Mouse (Mus musculus): ENCODE results near the gene Cxcr6. TPM values are rescaled to one million over a fixed set of nuclear protein-coding genes. Genes with fewer than 3 reads are reported as not detected.
A peak's percentile ranks its signal among the peaks of the same experiment; 100 is the strongest.
"Not testable (repeated sequence)": the region's sequence is repeated elsewhere in the genome, so short reads cannot be mapped to it uniquely, and the experiment has no call there.

Cxcr6 gene
- polyA plus RNA-seq, 1 experiment from 2014 or later, result 0.23 TPM

DNA sequence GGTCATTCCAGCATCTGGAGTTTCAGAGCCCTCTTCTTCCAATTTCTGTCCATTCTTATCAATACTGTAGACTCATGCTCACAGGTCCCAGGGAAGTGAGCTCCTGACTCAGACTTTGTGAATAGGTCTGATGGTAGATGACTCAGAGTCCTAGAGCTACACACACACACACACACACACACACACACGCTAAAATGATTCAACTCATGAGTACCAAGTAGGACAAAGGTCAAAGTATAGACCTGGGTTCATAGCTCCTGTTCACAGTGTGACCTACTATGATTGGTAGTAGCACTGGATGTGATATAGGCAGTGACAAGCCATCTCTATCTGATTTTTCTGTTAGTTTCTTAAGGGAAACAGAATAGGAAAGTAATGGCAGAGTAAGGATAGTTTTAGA, 37.8 kb upstream of the Cxcr6 start:
- no peaks in the 10 kb centered on the region for H3K36me3 ChIP-seq (ENCODE audit: control insufficient read depth, insufficient read depth, low read length)

DNA sequence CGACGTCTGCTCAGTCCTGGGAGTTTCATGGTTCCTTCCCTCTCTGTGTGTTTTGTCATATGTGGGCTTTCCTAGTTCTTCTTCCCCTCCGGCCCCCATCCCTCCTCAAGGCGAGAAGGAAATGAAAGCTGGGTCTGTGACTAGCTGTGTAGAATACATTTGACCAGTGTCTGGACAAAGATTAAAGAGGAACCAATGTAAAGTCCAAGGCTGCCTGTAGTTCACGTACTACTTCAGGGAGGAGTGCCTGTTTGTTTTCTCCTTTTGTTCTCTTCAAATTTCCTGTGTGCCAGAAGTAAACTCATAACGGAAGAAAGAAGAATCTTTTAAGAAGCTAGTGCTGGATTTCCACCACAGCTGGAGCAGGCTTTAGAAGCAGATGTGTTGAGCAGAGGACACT, 36.7 kb upstream of the Cxcr6 start:
- ATAC-seq (ENCODE audit: insufficient number of reproducible peaks, low FRiP score, low TSS enrichment, low read depth) (no peak), DNase-seq (ENCODE audit: low spot score) (no peak)
- Histone ChIP-seq H3K4me3 (ENCODE audit: low read depth, low read length) (no peak overlapping the region), H3K4me1 (ENCODE audit: control insufficient read depth, insufficient read depth, low read length) (no peaks in the 10 kb centered on the region), H3K4me2 (ENCODE audit: low read depth, severe bottlenecking) (no peak overlapping the region), H3K9ac (ENCODE audit: low read length) (no peak overlapping the region), H3K36me3 (ENCODE audit: control insufficient read depth, insufficient read depth, low read length) (no peaks in the 10 kb centered on the region), H3K27ac (replicated peaks; ENCODE audit: low read depth, low read length) (no peak overlapping the region), H3K9me3 (ENCODE audit: control insufficient read depth, low read length) (no peaks in the 10 kb centered on the region), H3K27me3 (ENCODE audit: control insufficient read depth, insufficient read depth, low read length) (no peaks in the 10 kb centered on the region)
- 66% methylated on average over 6 of the region's 6 CpGs for WGBS

More for the DNA sequence above, 37.8 kb upstream of the Cxcr6 start:
- DNase-seq (ENCODE audit: low spot score), result no peak
- no peak for ATAC-seq (ENCODE audit: insufficient number of reproducible peaks, low FRiP score, low TSS enrichment, low read depth)
- H3K4me3 ChIP-seq (ENCODE audit: low read depth, low read length), result no peak overlapping the region
- no peaks in the 10 kb centered on the region for H3K27me3 ChIP-seq (ENCODE audit: control insufficient read depth, insufficient read depth, low read length)
- WGBS, result 64% methylated on average over 1 of the region's 1 CpGs
- no peaks in the 10 kb centered on the region for H3K9me3 ChIP-seq (ENCODE audit: control insufficient read depth, low read length)
- H3K4me2 ChIP-seq (ENCODE audit: low read depth, severe bottlenecking), result no peak overlapping the region
- H3K9ac ChIP-seq (ENCODE audit: low read length), result no peak overlapping the region
- H3K27ac ChIP-seq (replicated peaks; ENCODE audit: low read depth, low read length), result no peak overlapping the region
- H3K4me1 ChIP-seq (ENCODE audit: control insufficient read depth, insufficient read depth, low read length), result no peaks in the 10 kb centered on the region

DNA sequence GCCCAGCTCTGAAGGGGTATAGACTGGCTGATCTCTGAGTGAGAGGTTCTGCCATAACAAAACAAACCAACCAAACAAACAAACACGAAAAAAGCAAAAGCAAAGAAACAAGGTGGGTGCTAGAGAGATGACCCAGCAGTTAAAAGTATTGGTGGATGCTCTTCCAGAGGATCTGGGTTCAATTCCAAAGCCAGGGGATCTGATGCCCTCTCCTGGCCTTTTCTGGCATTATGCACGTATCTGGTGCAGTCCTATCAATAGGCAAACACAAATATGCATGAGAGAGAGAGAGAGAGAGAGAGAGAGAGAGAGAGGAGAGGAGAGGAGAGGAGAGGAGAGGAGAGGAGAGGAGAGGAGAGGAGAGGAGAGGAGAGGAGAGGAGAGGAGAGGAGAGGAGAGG, 33.0 kb upstream of the Cxcr6 start:
- not testable (repeated sequence) for H3K9me3 ChIP-seq (ENCODE audit: control insufficient read depth, low read length); DNase-seq (ENCODE audit: low spot score)
- 47% methylated on average over 2 of the region's 2 CpGs for WGBS

DNA sequence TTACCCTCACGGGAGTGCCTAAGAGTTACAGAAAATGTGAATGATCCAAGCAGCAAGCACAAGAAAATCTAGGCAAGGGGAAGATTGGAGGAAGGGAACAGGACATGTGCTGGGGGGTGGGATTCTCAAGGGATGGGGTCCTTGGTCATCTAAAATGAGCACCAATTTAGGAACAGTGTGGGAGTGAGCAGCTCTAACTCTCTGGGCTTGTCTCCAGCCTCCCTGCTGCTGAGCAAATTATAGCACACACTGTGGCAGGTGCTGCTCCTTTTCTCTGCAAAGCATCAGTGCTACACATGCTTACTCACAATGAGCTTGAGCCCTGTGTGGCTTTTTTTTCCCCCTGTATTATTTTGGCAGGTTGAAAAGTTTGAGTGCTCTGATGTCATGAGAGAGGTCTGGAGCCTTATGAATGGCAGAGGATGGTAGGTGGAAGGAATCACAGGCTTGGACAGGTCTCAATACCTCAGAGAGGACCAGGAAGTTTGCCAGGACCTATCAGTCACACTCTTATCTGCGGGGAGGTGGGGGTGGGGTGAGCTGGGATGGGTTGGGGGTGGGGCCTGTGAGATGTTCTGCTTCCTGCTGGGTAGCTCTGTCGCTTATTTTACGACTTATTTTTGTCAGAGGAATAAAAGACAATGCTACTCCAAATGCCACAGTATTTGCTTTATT, 17.3 kb upstream of the Cxcr6 start:
- DNase-seq (ENCODE audit: low spot score) (no peak), ATAC-seq (ENCODE audit: insufficient number of reproducible peaks, low FRiP score, low TSS enrichment, low read depth) (no peak)
- H3K27ac ChIP-seq (replicated peaks; ENCODE audit: low read depth, low read length), result no peak overlapping the region
- H3K36me3 ChIP-seq (ENCODE audit: control insufficient read depth, insufficient read depth, low read length), result peaks cover 6% of the 10 kb centered on the region
- H3K4me1 ChIP-seq (ENCODE audit: control insufficient read depth, insufficient read depth, low read length), result no peaks in the 10 kb centered on the region
- no peak overlapping the region for H3K4me2 ChIP-seq (ENCODE audit: low read depth, severe bottlenecking)
- WGBS, result 73% methylated on average over 4 of the region's 4 CpGs
- H3K9me3 ChIP-seq (ENCODE audit: control insufficient read depth, low read length), result no peaks in the 10 kb centered on the region
- no peaks in the 10 kb centered on the region for H3K27me3 ChIP-seq (ENCODE audit: control insufficient read depth, insufficient read depth, low read length)
- no peak overlapping the region for H3K4me3 ChIP-seq (ENCODE audit: low read depth, low read length)
- H3K9ac ChIP-seq (ENCODE audit: low read length), result no peak overlapping the region

More for the DNA sequence above, 33.0 kb upstream of the Cxcr6 start:
- not testable (repeated sequence) for ATAC-seq (ENCODE audit: insufficient number of reproducible peaks, low FRiP score, low TSS enrichment, low read depth); H3K36me3 ChIP-seq (ENCODE audit: control insufficient read depth, insufficient read depth, low read length); H3K4me3 ChIP-seq (ENCODE audit: low read depth, low read length); H3K4me1 ChIP-seq (ENCODE audit: control insufficient read depth, insufficient read depth, low read length); H3K27ac ChIP-seq (replicated peaks; ENCODE audit: low read depth, low read length); H3K27me3 ChIP-seq (ENCODE audit: control insufficient read depth, insufficient read depth, low read length); H3K4me2 ChIP-seq (ENCODE audit: low read depth, severe bottlenecking); H3K9ac ChIP-seq (ENCODE audit: low read length)

DNA sequence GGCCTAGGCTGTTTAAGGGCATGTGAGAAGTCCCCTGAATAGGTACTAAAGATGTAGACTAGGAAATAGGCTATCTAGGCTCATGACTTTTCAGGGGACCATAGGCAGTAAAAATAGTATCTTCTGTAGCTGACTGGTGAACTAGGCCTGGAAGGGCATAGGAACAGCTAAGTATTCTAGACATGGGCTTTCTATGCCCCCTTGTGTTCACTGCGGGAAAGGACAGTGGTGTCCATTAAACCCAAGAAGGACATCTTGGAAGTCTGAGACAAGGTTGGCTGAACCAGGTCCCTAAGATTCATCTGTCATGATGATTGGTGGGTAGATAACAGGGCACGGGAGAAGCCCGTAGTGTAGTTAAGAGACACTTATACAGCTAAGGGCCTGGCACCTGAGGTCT, 10.1 kb upstream of the Cxcr6 start:
- Histone ChIP-seq H3K9ac (ENCODE audit: low read length) (no peak overlapping the region), H3K4me1 (ENCODE audit: control insufficient read depth, insufficient read depth, low read length) (no peaks in the 10 kb centered on the region), H3K4me3 (ENCODE audit: low read depth, low read length) (no peak overlapping the region), H3K27ac (replicated peaks; ENCODE audit: low read depth, low read length) (no peak overlapping the region), H3K9me3 (ENCODE audit: control insufficient read depth, low read length) (no peaks in the 10 kb centered on the region), H3K36me3 (ENCODE audit: control insufficient read depth, insufficient read depth, low read length) (peaks cover 6% of the 10 kb centered on the region), H3K4me2 (ENCODE audit: low read depth, severe bottlenecking) (no peak overlapping the region), H3K27me3 (ENCODE audit: control insufficient read depth, insufficient read depth, low read length) (no peaks in the 10 kb centered on the region)
- 62% methylated on average over 3 of the region's 3 CpGs for WGBS
- DNase-seq (ENCODE audit: low spot score), result peak; percentile 43
- no peak for ATAC-seq (ENCODE audit: insufficient number of reproducible peaks, low FRiP score, low TSS enrichment, low read depth)

DNA sequence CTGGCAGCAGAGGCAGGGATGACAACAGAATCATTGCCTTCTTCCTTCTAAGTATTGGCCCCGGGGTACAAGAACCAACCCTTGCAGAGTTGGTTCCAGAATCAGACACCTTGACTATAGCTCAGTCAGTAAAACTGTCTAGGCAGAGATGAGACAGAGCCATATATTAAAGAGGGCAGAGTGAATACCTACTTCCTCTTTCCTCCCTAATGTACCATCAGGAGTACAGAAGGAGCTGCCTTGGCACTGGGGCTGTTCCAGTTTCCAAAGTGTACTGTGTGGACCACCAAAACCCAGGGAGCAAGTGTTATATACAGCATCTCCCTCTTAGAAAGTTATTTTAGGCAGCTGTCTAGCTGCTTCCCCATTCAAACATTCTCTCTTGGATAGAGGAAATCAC, 4.7 kb upstream of the Cxcr6 start:
- WGBS, result 100% methylated on average over 1 of the region's 1 CpGs
- DNase-seq (ENCODE audit: low spot score), result no peak
- no peak for ATAC-seq (ENCODE audit: insufficient number of reproducible peaks, low FRiP score, low TSS enrichment, low read depth)
- Histone ChIP-seq H3K36me3 (ENCODE audit: control insufficient read depth, insufficient read depth, low read length) (0 out of 2 replicates have a peak, but pooled peaks cover 2% of the 10 kb centered on the region), H3K27ac (replicated peaks; ENCODE audit: low read depth, low read length) (no peak overlapping the region), H3K9me3 (ENCODE audit: control insufficient read depth, low read length) (no peaks in the 10 kb centered on the region), H3K9ac (ENCODE audit: low read length) (no peak overlapping the region), H3K27me3 (ENCODE audit: control insufficient read depth, insufficient read depth, low read length) (no peaks in the 10 kb centered on the region), H3K4me1 (ENCODE audit: control insufficient read depth, insufficient read depth, low read length) (no peaks in the 10 kb centered on the region), H3K4me3 (ENCODE audit: low read depth, low read length) (no peak overlapping the region), H3K4me2 (ENCODE audit: low read depth, severe bottlenecking) (no peak overlapping the region)

DNA sequence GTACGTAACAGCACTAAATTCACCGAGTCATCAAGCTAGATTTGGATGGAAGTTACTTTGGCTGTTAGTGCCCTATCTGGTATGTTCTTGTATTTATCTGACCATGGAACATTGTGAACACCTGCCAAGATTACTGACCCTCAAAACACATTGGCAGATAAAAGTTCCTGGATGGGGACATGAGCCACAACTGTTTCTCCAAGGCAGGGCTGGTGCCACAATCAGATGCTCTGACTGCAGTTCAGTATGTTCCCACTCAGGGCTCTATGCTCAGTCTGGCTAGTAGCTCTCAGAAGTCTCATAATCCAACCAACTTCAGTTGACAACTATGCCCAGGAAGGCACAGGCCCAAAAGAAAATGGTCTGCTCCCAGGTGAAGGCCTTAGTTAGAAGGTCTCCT, 3.9 kb upstream of the Cxcr6 start:
- DNase-seq (ENCODE audit: low spot score) (no peak), ATAC-seq (ENCODE audit: insufficient number of reproducible peaks, low FRiP score, low TSS enrichment, low read depth) (no peak)
- H3K4me3 ChIP-seq (ENCODE audit: low read depth, low read length), result no peak overlapping the region
- no peaks in the 10 kb centered on the region for H3K4me1 ChIP-seq (ENCODE audit: control insufficient read depth, insufficient read depth, low read length)
- no peak overlapping the region for H3K4me2 ChIP-seq (ENCODE audit: low read depth, severe bottlenecking)
- no peaks in the 10 kb centered on the region for H3K27me3 ChIP-seq (ENCODE audit: control insufficient read depth, insufficient read depth, low read length)
- H3K9me3 ChIP-seq (ENCODE audit: control insufficient read depth, low read length), result no peaks in the 10 kb centered on the region
- no peak overlapping the region for H3K27ac ChIP-seq (replicated peaks; ENCODE audit: low read depth, low read length)
- H3K9ac ChIP-seq (ENCODE audit: low read length), result no peak overlapping the region
- 94% methylated on average over 2 of the region's 2 CpGs for WGBS
- 0 out of 2 replicates have a peak, but pooled peaks cover 2% of the 10 kb centered on the region for H3K36me3 ChIP-seq (ENCODE audit: control insufficient read depth, insufficient read depth, low read length)

DNA sequence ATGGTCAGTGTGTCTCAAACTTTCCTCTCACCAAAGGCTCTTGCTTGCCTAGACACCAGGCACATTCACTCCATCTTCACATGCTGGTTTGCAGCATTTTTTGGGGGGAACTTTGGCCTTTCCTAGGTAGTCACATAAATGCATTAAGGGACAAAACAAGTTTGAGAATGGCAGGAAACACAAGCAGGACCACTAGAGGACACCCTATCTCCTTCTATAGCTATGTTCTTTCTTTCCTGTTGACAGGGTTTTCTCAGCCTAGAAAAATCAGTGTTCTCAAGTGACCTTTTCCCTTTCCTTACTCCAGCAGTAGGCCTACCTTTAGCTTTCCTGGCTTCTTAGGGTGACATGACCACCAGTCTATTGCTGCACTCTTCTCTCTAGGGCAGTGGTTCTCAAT, 3.4 kb upstream of the Cxcr6 start:
- Histone ChIP-seq H3K27me3 (ENCODE audit: control insufficient read depth, insufficient read depth, low read length) (no peaks in the 10 kb centered on the region), H3K4me1 (ENCODE audit: control insufficient read depth, insufficient read depth, low read length) (no peaks in the 10 kb centered on the region), H3K9ac (ENCODE audit: low read length) (no peak overlapping the region), H3K36me3 (ENCODE audit: control insufficient read depth, insufficient read depth, low read length) (0 out of 2 replicates have a peak, but pooled peaks cover 2% of the 10 kb centered on the region), H3K4me3 (ENCODE audit: low read depth, low read length) (no peak overlapping the region), H3K27ac (replicated peaks; ENCODE audit: low read depth, low read length) (no peak overlapping the region), H3K4me2 (ENCODE audit: low read depth, severe bottlenecking) (no peak overlapping the region), H3K9me3 (ENCODE audit: control insufficient read depth, low read length) (no peaks in the 10 kb centered on the region)
- DNase-seq (ENCODE audit: low spot score) (no peak), ATAC-seq (ENCODE audit: insufficient number of reproducible peaks, low FRiP score, low TSS enrichment, low read depth) (no peak)

DNA sequence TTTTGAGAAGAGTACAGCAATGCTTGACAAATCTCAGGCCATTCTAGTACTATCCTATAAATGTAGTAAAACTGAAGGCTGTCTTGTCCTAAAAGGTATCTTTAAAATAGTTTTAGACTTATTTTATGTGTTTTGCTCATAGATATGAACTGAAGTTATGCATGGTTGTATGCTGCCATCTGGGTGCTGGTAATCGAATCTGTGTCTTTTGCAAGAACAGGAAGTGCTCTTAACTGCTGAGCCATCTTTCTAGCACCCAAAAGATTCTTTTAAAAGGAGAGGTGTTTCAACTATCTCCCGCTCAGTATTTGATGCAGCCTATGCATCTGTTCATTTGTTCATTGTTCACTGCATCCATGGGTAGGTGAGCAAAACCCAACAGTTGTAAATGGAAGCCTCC, 1.0 kb upstream of the Cxcr6 start:
- Histone ChIP-seq H3K27me3 (ENCODE audit: control insufficient read depth, insufficient read depth, low read length) (no peaks in the 10 kb centered on the region), H3K9ac (ENCODE audit: low read length) (no peak overlapping the region), H3K27ac (replicated peaks; ENCODE audit: low read depth, low read length) (no peak overlapping the region), H3K9me3 (ENCODE audit: control insufficient read depth, low read length) (no peaks in the 10 kb centered on the region), H3K4me2 (ENCODE audit: low read depth, severe bottlenecking) (no peak overlapping the region), H3K36me3 (ENCODE audit: control insufficient read depth, insufficient read depth, low read length) (0 out of 2 replicates have a peak, but pooled peaks cover 2% of the 10 kb centered on the region), H3K4me3 (ENCODE audit: low read depth, low read length) (no peak overlapping the region), H3K4me1 (ENCODE audit: control insufficient read depth, insufficient read depth, low read length) (no peaks in the 10 kb centered on the region)
- 93% methylated on average over 2 of the region's 2 CpGs for WGBS
- DNase-seq (ENCODE audit: low spot score) (no peak), ATAC-seq (ENCODE audit: insufficient number of reproducible peaks, low FRiP score, low TSS enrichment, low read depth) (no peak)
